Mouse (Mus musculus): ENCODE results near the gene Grpel1. TPM values are rescaled to one million over a fixed set of nuclear protein-coding genes. Genes with fewer than 3 reads are reported as not detected.
A peak's percentile ranks its signal among the peaks of the same experiment; 100 is the strongest.

The Grpel1 gene
- total RNA-seq, 1 experiment from 2014 or later: 18.2 TPM

GRCm38 (mm10) chr5:36457706-36458105 lies 7.1 kb upstream of the Grpel1 start:
- no peak for ATAC-seq (ENCODE audit: extremely low read depth, insufficient number of reproducible peaks, low FRiP score, poor library complexity, severe bottlenecking)

- peak; percentile 54 for ATAC-seq (ENCODE audit: extremely low read depth, insufficient number of reproducible peaks, low FRiP score, poor library complexity, severe bottlenecking)
Observed at GRCm38 (mm10) chr5:36458926-36459325, 5.9 kb upstream of the Grpel1 start.

GRCm38 (mm10) chr5:36460712-36461111 lies 4.1 kb upstream of the Grpel1 start:
- ATAC-seq (ENCODE audit: extremely low read depth, insufficient number of reproducible peaks, low FRiP score, poor library complexity, severe bottlenecking): no peak

GRCm38 (mm10) chr5:36461231-36461630 lies 3.6 kb upstream of the Grpel1 start:
- no peak for ATAC-seq (ENCODE audit: extremely low read depth, insufficient number of reproducible peaks, low FRiP score, poor library complexity, severe bottlenecking)

- ATAC-seq (ENCODE audit: extremely low read depth, insufficient number of reproducible peaks, low FRiP score, poor library complexity, severe bottlenecking): peak; percentile 41; the same call in 1 of the 2 replicates
Observed at GRCm38 (mm10) chr5:36462810-36463209, 2.0 kb upstream of the Grpel1 start.

- ATAC-seq (ENCODE audit: extremely low read depth, insufficient number of reproducible peaks, low FRiP score, poor library complexity, severe bottlenecking): no peak
Observed at GRCm38 (mm10) chr5:36463391-36463790, 1.4 kb upstream of the Grpel1 start.

- ATAC-seq (ENCODE audit: extremely low read depth, insufficient number of reproducible peaks, low FRiP score, poor library complexity, severe bottlenecking): no peak
Observed at GRCm38 (mm10) chr5:36465889-36466288, 1.1 kb downstream of the Grpel1 start.

GRCm38 (mm10) chr5:36471206-36471605 lies 6.4 kb downstream of the Grpel1 start:
- no peak for ATAC-seq (ENCODE audit: extremely low read depth, insufficient number of reproducible peaks, low FRiP score, poor library complexity, severe bottlenecking)

GRCm38 (mm10) chr5:36472876-36473655 lies 8.3 kb downstream of the Grpel1 start:
- no peak for ATAC-seq (ENCODE audit: extremely low read depth, insufficient number of reproducible peaks, low FRiP score, poor library complexity, severe bottlenecking)

GRCm38 (mm10) chr5:36474283-36474682 lies 9.5 kb downstream of the Grpel1 start:
- ATAC-seq (ENCODE audit: extremely low read depth, insufficient number of reproducible peaks, low FRiP score, poor library complexity, severe bottlenecking): peak; percentile 83

GRCm38 (mm10) chr5:36477486-36477885 lies 12.7 kb downstream of the Grpel1 start:
- ATAC-seq (ENCODE audit: extremely low read depth, insufficient number of reproducible peaks, low FRiP score, poor library complexity, severe bottlenecking): no peak

- ATAC-seq (ENCODE audit: extremely low read depth, insufficient number of reproducible peaks, low FRiP score, poor library complexity, severe bottlenecking): no peak
Observed at GRCm38 (mm10) chr5:36478540-36479420, 14.0 kb downstream of the Grpel1 start.

GRCm38 (mm10) chr5:36479735-36480134 lies 14.9 kb downstream of the Grpel1 start:
- ATAC-seq (ENCODE audit: extremely low read depth, insufficient number of reproducible peaks, low FRiP score, poor library complexity, severe bottlenecking): no peak

- ATAC-seq (ENCODE audit: extremely low read depth, insufficient number of reproducible peaks, low FRiP score, poor library complexity, severe bottlenecking): peak; percentile 31; the same call in 1 of the 2 replicates
Observed at GRCm38 (mm10) chr5:36480398-36480797, 15.6 kb downstream of the Grpel1 start.

- no peak for ATAC-seq (ENCODE audit: extremely low read depth, insufficient number of reproducible peaks, low FRiP score, poor library complexity, severe bottlenecking)
Observed at GRCm38 (mm10) chr5:36481114-36481513, 16.3 kb downstream of the Grpel1 start.

- no peak; the same call in 1 of the 2 replicates for ATAC-seq (ENCODE audit: extremely low read depth, insufficient number of reproducible peaks, low FRiP score, poor library complexity, severe bottlenecking)
Observed at GRCm38 (mm10) chr5:36483203-36484101, 18.7 kb downstream of the Grpel1 start.

GRCm38 (mm10) chr5:36484171-36484990 lies 19.6 kb downstream of the Grpel1 start, which contains the start of the genes Tada2b and Ccdc96:
Gene Tada2b (minus strand): TSS chr5:36484285.
Gene Ccdc96 (plus strand): TSS chr5:36484588.
- ATAC-seq (ENCODE audit: extremely low read depth, insufficient number of reproducible peaks, low FRiP score, poor library complexity, severe bottlenecking): peak; percentile 90

- no peak for ATAC-seq (ENCODE audit: extremely low read depth, insufficient number of reproducible peaks, low FRiP score, poor library complexity, severe bottlenecking)
Observed at GRCm38 (mm10) chr5:36485306-36485705, 20.5 kb downstream of the Grpel1 start.
